Mouse (Mus musculus) liver, postnatal 0 days (tissue): ENCODE measurements at regions not wholly inside any gene's neighbourhood (a gene's known extent, or its start where the extent isn't known, plus 50 kb on each side); places are given as distances from the start of the nearest gene placed in this dataset.

Experiments
- CTCF ChIP-seq: sonication (generic); IDR thresholded peaks from 2 replicates; pipeline ENCODE4 v1.5.1; 2016; ENCODE audit warnings: antibody characterized with exemption, low read depth
- EP300 ChIP-seq: IDR thresholded peaks from 2 replicates; pipeline ENCODE4 v1.6.1; 2016; ENCODE audit warnings: antibody characterized with exemption, low read depth, mild to moderate bottlenecking

DNA sequence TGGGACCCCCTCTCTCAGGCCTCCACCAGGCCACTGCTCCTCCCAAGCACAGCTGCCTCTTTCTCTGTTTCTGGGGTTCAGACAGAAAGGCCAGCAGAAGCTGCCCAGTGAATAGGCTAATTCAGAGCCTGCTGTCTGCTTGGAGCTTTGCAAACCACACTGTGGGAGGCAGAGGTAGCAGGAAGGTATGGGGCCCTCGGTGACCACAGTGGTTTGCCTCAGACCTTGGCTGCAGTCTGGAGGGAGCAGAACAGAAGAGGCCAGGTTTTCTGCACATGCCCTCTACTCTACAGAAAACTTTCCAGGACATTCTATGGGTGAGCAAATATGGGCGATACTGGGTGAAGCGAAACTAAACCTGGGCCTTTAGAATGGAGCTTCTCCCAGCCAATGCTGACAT is 59.4 kb downstream of the Rhob start:
- TF ChIP-seq EP300 = no peak
- no peak for TF ChIP-seq CTCF
